Mouse (Mus musculus): Measurements from ENCODE around the gene Fam19a1.

DNA sequence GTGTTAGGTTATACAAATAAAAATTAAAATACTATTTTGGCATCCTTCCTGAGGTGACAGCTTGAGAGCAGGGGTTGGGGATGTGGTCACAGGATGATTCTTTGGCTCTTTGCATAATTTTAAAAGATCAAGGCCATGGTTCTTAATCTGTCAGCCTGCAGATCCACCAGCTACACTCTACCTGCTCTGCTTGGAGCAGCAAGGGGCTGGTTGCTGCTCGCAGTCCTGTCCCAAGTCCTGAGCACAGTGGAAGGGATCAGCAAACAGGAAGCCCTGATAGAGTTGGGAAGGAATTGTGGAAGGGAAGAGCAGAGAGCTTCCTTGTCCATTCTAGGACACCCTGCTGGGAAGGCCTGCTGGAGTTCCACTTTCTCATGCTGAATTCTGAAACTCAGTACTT, 320.9 kb downstream of the Fam19a1 start:
- TF ChIP-seq CTCF (IDR thresholded peaks at IDR 0.05) (no peak), EP300 (IDR thresholded peaks at IDR 0.05) (no peak)

Measured in lung, postnatal 0 days (tissue).